Mouse (Mus musculus) NIH3T3 (cell line): ENCODE data around the gene Sprr2a2.
"Not testable (repeated sequence)": the region's sequence is repeated elsewhere in the genome, so short reads cannot be mapped to it uniquely, and the experiment has no call there.

Experiments used
- DNase-seq: peaks from one replicate; pipeline ENCODE4 v3.0.0-alpha.2; 2012; ENCODE audit warnings: low read depth

Sprr2a2 gene

DNA sequence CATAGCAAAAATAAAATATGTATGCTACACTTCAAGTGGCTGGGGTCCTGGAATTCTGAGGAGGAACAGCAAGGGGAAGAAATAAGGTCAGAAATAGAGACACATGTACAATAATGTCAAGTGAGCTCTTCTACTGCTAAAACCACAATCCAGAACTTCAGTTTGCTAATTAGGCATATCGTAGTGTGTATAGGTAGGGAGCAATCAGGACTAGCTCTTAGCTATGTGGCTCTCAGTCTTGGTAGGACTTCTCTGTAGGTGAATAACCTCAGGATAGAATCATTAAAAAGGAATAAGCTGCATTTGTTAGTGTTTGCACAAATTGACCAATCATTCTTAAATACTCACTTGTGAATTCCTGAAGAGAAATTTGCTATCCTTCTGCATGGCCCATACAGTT is 58.3 kb downstream of the Sprr2a2 start:
- not testable (repeated sequence) for DNase-seq

DNA sequence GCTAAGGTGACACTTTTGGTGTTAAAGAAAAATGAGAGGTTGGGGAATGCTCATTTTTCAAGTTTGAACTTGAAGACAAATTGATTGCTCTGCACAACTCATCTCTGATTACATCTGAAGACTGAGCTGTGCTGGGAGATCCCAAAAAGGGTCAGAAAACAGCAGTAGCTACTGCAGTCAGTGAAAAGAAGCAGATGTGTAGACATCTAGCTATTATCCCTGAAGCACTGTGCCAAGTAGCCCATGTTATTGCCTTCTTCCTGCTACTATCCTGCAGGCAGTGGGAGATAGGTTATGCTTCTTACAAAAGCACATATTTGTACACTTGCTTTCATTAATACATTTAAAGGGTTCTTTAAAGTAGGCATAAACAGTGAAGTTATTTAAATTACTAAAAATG is 63.9 kb downstream of the Sprr2a2 start:
- not testable (repeated sequence) for DNase-seq

DNA sequence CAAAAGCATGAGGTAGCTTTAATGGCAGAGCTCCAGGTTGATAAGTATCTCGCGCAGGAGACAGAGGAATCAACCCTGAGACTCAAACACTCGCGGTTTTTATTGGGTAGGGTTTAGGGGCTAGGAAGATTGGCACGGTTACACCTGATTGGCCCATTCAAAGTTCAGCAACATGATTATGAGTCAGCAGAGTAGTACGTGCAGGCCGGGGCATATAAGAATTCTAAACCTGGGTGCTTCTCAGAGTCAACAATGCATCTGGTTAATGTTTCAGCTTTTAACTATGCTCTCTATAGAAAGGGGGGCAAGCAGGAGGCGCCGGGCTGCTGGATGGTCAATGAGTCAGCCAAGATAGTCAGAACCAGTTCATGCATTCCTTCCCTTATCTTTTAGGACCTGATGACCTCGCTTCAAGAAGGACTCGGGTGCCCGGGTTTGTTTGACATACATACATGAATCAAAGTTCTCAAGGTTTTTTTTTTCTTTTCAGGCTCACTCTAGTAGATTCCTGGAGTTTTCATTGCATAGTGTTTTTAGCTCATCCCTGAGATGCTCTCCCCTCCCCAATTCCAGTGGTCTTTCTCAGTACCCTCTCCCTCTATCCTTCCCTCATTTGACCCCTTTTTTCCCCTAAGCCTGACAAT is 65.4 kb downstream of the Sprr2a2 start:
- not testable (repeated sequence) for DNase-seq

DNA sequence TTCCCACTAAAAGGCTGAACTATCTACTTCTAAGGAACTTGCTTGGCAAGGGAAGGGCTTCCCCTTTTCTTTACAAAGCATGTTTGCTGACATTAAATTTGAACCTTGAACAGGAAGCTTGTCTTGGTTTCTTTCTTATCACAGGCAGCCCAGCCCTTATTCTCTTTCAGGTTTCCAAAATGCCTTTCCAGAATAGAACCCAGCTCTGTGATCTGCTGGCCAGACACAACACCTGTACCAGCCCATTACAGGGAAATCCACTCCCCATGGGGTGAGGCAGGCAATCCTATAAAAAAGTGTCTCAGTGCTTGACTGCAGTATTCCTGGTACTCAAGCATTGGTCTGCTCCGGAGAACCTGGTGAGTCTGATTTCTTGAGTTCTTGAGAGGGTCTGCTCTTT is 69.4 kb downstream of the Sprr2a2 start, which contains the start of gene Sprr2a3:
Gene Sprr2a3, plus strand, starts transcription at position 317 of the 400 bp plus-strand sequence.
- DNase-seq = not testable (repeated sequence)

DNA sequence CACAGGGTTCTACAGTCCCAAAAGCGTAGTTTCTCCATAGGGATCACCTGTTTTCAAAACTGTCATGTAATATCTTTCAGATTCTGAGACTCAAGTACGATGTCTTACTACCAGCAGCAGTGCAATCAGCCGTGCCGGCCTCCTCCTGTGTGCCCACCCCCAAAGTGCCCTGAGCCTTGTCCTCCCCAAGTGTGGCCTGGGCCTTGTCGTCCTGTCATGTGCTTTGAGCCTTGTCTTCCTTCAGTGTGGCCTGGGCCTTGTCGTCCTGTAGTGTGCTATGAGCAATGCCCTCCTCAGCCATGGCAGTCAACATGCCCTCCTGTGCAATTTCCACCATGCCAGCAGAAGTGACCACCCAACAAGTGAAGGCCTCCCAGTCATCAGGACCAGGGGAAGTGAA is 72.8 kb downstream of the Sprr2a2 start:
- DNase-seq = not testable (repeated sequence)
